Mouse (Mus musculus): ENCODE measurements at regions not wholly inside any gene's neighbourhood (a gene's known extent, or its start where the extent isn't known, plus 50 kb on each side); places are given as distances from the start of the nearest gene placed in this dataset.

DNA sequence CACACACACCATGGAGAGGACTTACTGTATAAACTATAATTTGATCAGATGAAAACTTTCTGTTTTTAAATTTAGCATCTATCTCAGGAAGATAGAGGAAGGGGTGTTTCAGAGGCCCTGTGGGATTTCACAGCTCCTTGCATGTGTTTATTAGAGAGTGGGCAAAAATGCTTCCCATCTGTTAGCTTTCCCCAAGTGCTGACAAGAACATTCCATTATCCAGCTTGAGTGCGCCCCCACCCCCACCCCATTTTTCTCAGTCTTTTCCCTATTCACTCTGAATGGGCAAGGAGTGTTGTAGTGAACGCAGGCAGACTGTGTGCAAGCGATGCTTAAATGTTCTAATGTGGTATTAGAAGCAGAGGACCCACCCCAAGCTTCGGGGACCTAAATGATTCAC is 228.2 kb upstream of the Fn1 start:
- H3K4me3 ChIP-seq (ENCODE audit: insufficient read depth in 1 of 2, low read depth in 2 of 2, low read length in 2 of 2): no peak overlapping the region
- DNase-seq (ENCODE audit: low read depth in 3 of 3, low spot score in 3 of 3) (no peak), ATAC-seq (ENCODE audit: insufficient read depth) (no peak)
- 68% methylated on average over 4 of the region's 4 CpGs for WGBS (ENCODE audit: insufficient replicate concordance)
- no peaks in the 10 kb centered on the region for H3K9me3 ChIP-seq (ENCODE audit: control insufficient read depth, low read length)
- H3K27ac ChIP-seq: no peak overlapping the region
- TF ChIP-seq CTCF (IDR thresholded peaks at IDR 0.05; ENCODE audit: low read depth): no peak
- TF ChIP-seq EP300 (IDR thresholded peaks at IDR 0.05; ENCODE audit: low read depth): no peak
- H3K4me1 ChIP-seq (replicated peaks; ENCODE audit: control insufficient read depth in 2 of 2, insufficient read depth in 2 of 2, low read length in 1 of 2): peaks cover 0 to 7% of the 10 kb centered on the region in 2 experiments; a peak in 2 of 4 replicates
- no peak overlapping the region for H3K4me2 ChIP-seq (ENCODE audit: low read depth)
- no peaks in the 10 kb centered on the region for H3K27me3 ChIP-seq (ENCODE audit: control insufficient read depth, insufficient read depth, low read length)
- no peak overlapping the region for H3K9ac ChIP-seq (replicated peaks)
- no peaks in the 10 kb centered on the region for H3K36me3 ChIP-seq (replicated peaks; ENCODE audit: control insufficient read depth, insufficient read depth, low read depth)

GRCm38 (mm10) chr1:71880480-71880879 is 227.5 kb upstream of the Fn1 start:
- 66% methylated on average over 6 of the region's 6 CpGs for WGBS (ENCODE audit: insufficient replicate concordance)

DNA sequence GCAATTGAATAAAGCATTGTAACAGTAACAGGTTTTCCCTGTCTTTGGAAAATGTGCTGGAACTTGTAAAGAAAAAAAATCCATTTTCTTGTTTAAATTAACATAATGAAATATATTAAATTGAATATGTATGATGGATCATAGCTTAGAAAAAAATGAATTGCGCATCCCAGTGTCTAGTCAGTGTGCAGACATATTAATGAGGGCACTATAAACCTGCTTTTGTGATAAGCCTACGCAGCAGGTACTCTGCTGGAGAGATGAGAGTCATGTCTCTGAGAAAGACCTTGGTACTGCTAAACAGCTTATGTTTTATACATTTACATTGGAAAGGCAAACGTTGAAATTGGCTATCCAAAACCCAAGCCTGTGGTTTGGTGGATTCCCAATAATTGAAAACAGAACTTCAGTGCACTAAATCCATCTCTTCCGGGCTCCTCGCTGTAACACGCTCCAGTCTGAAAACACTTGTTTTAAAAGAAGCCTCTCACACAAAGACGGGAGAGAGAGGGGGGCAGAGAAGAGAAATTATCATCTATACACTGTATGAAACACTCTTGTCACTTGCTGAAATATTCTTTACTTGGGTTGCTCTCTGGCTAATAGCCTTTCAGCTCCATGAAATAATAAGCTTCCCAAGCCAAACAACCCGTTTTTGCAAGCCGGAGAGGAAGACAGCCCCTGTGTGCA is 223.9 kb upstream of the Fn1 start:
- WGBS (ENCODE audit: insufficient replicate concordance): 70% methylated on average over 9 of the region's 9 CpGs
- no peaks in the 10 kb centered on the region for H3K36me3 ChIP-seq (replicated peaks; ENCODE audit: control insufficient read depth, insufficient read depth, low read depth)
- H3K27ac ChIP-seq: no peak overlapping the region
- no peak overlapping the region for H3K4me3 ChIP-seq (ENCODE audit: insufficient read depth in 1 of 2, low read depth in 2 of 2, low read length in 2 of 2)
- DNase-seq (ENCODE audit: low read depth in 3 of 3, low spot score in 3 of 3) (no peak), ATAC-seq (ENCODE audit: insufficient read depth) (no peak)
- H3K9me3 ChIP-seq (ENCODE audit: control insufficient read depth, low read length): no peaks in the 10 kb centered on the region
- H3K4me2 ChIP-seq (ENCODE audit: low read depth): no peak overlapping the region
- TF ChIP-seq CTCF (IDR thresholded peaks at IDR 0.05; ENCODE audit: low read depth): no peak
- TF ChIP-seq EP300 (IDR thresholded peaks at IDR 0.05; ENCODE audit: low read depth): no peak
- no peak overlapping the region for H3K9ac ChIP-seq (replicated peaks)
- no peaks in the 10 kb centered on the region for H3K4me1 ChIP-seq (replicated peaks; ENCODE audit: control insufficient read depth in 2 of 2, insufficient read depth in 2 of 2, low read length in 1 of 2)
- H3K27me3 ChIP-seq (ENCODE audit: control insufficient read depth, insufficient read depth, low read length): no peaks in the 10 kb centered on the region

More at GRCm38 (mm10) chr1:71880480-71880879, 227.5 kb upstream of the Fn1 start:
- Histone ChIP-seq H3K9ac (replicated peaks) (no peak overlapping the region), H3K4me2 (ENCODE audit: low read depth) (no peak overlapping the region), H3K27me3 (ENCODE audit: control insufficient read depth, insufficient read depth, low read length) (no peaks in the 10 kb centered on the region), H3K4me3 (ENCODE audit: insufficient read depth in 1 of 2, low read depth in 2 of 2, low read length in 2 of 2) (no peak overlapping the region), H3K27ac (no peak overlapping the region), H3K4me1 (replicated peaks; ENCODE audit: control insufficient read depth in 2 of 2, insufficient read depth in 2 of 2, low read length in 1 of 2) (no peaks in the 10 kb centered on the region; a peak in 1 of 4 replicates), H3K36me3 (replicated peaks; ENCODE audit: control insufficient read depth, insufficient read depth, low read depth) (no peaks in the 10 kb centered on the region), H3K9me3 (ENCODE audit: control insufficient read depth, low read length) (no peaks in the 10 kb centered on the region)
- DNase-seq (ENCODE audit: low read depth in 3 of 3, low spot score in 3 of 3) (no peak), ATAC-seq (ENCODE audit: insufficient read depth) (no peak)
- no peak for TF ChIP-seq EP300 (IDR thresholded peaks at IDR 0.05; ENCODE audit: low read depth)
- TF ChIP-seq CTCF (IDR thresholded peaks at IDR 0.05; ENCODE audit: low read depth): no peak

- H3K27me3 ChIP-seq (ENCODE audit: control insufficient read depth, insufficient read depth, low read length): no peaks in the 10 kb centered on the region
- H3K4me2 ChIP-seq (ENCODE audit: low read depth): no peak overlapping the region
- ATAC-seq (ENCODE audit: insufficient read depth): no peak
- DNase-seq (ENCODE audit: low read depth in 3 of 3, low spot score in 3 of 3): no peak
- no peak for TF ChIP-seq CTCF (IDR thresholded peaks at IDR 0.05; ENCODE audit: low read depth)
- TF ChIP-seq EP300 (IDR thresholded peaks at IDR 0.05; ENCODE audit: low read depth): no peak
- H3K9ac ChIP-seq (replicated peaks): no peak overlapping the region
- 54% methylated on average over 2 of the region's 2 CpGs for WGBS (ENCODE audit: insufficient replicate concordance)
- H3K36me3 ChIP-seq (replicated peaks; ENCODE audit: control insufficient read depth, insufficient read depth, low read depth): no peaks in the 10 kb centered on the region
- no peaks in the 10 kb centered on the region for H3K9me3 ChIP-seq (ENCODE audit: control insufficient read depth, low read length)
- no peak overlapping the region for H3K4me3 ChIP-seq (ENCODE audit: insufficient read depth in 1 of 2, low read depth in 2 of 2, low read length in 2 of 2)
- H3K27ac ChIP-seq: no peak overlapping the region
- no peaks in the 10 kb centered on the region for H3K4me1 ChIP-seq (replicated peaks; ENCODE audit: control insufficient read depth in 2 of 2, insufficient read depth in 2 of 2, low read length in 1 of 2)
These were observed 221.0 kb upstream of the Fn1 start for GRCm38 (mm10) chr1:71874037-71874436.

DNA sequence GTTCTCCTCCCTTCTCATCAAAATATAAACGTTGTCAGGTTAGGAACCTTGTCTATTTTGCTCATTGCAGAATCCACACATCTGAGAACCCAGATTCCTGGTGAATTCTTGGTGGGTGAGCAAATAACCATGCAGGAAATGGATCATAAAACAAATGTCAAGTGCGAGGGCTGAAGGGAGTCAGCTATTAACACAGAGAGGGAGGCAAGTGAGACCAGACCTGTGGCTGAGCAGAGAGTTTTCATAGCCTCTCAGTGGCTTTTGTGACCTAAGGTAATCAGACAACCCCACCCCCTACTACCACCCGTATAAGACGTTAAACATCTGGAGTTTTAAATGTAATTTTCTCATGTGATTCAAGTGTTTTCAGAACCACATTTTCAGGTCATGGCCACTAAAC is 212.7 kb upstream of the Fn1 start:
- H3K4me3 ChIP-seq (ENCODE audit: insufficient read depth in 1 of 2, low read depth in 2 of 2, low read length in 2 of 2): no peak overlapping the region
- DNase-seq (ENCODE audit: low read depth in 3 of 3, low spot score in 3 of 3) (no peak), ATAC-seq (ENCODE audit: insufficient read depth) (no peak)
- H3K9ac ChIP-seq (replicated peaks): no peak overlapping the region
- H3K4me2 ChIP-seq (ENCODE audit: low read depth): no peak overlapping the region
- H3K27ac ChIP-seq: no peak overlapping the region
- H3K36me3 ChIP-seq (replicated peaks; ENCODE audit: control insufficient read depth, insufficient read depth, low read depth): no peaks in the 10 kb centered on the region
- H3K27me3 ChIP-seq (ENCODE audit: control insufficient read depth, insufficient read depth, low read length): no peaks in the 10 kb centered on the region
- no peak for TF ChIP-seq CTCF (IDR thresholded peaks at IDR 0.05; ENCODE audit: low read depth)
- TF ChIP-seq EP300 (IDR thresholded peaks at IDR 0.05; ENCODE audit: low read depth): no peak
- 33% methylated on average over 4 of the region's 4 CpGs for WGBS (ENCODE audit: insufficient replicate concordance)
- H3K4me1 ChIP-seq (replicated peaks; ENCODE audit: control insufficient read depth in 2 of 2, insufficient read depth in 2 of 2, low read length in 1 of 2): no peaks in the 10 kb centered on the region
- H3K9me3 ChIP-seq (ENCODE audit: control insufficient read depth, low read length): no peaks in the 10 kb centered on the region
